Mouse (Mus musculus) embryonic fibroblast, embryonic 13.5 days (primary cell): ENCODE measurements around the gene Sfxn2.

Experiments
- CTCF ChIP-seq: IDR thresholded peaks from 2 replicates; pipeline ENCODE4 v1.5.1; 2011; ENCODE audit warnings: mild to moderate bottlenecking, control low read depth, low read length, moderate library complexity, borderline replicate concordance; ENCODE audit not compliant: insufficient read depth
- POLR2A ChIP-seq: IDR thresholded peaks from 2 replicates; pipeline ENCODE4 v1.6.1; 2011; ENCODE audit warnings: low read depth, mild to moderate bottlenecking, control low read depth, low read length, moderate library complexity

- TF ChIP-seq CTCF, result no peak
- TF ChIP-seq POLR2A, result no peak
Observed at GRCm38 (mm10) chr19:46531071-46532030, 41.8 kb upstream of the Sfxn2 start.
